Mouse (Mus musculus) liver, embryonic 14.5 days (tissue): ENCODE results near the gene Clcnkb. TPM values are rescaled to one million over a fixed set of nuclear protein-coding genes. Genes with fewer than 3 reads are reported as not detected.

Experiments used
- ATAC-seq: fragments of 200-750 bp; cut with Nextera tagmentation; 2 replicates; pipeline ENCODE4 v1.8.0; 2017; ENCODE audit warnings: moderate number of reproducible peaks, mild to moderate bottlenecking, moderate library complexity; ENCODE audit not compliant: insufficient read depth
- DNase-seq, 3 experiments: peaks; one replicate each; pipeline ENCODE4 v3.0.0-alpha.2; 2012 to 2013; ENCODE audit warnings: low read depth in 3 of 3, low spot score in 3 of 3
- H3K27ac ChIP-seq: fragments of 300-500 bp; sonication (generic); 2 replicates; pipeline ENCODE4 v1.5.1; 2014; ENCODE audit warnings: moderate library complexity, mild to moderate bottlenecking, control low read depth, inconsistent platforms
- H3K27me3 ChIP-seq: fragments of 300-500 bp; sonication (generic); 2 replicates; pipeline ENCODE4 v1.6.1; 2014; ENCODE audit warnings: mild to moderate bottlenecking, low read length, moderate library complexity; ENCODE audit not compliant: control insufficient read depth, insufficient read depth
- H3K36me3 ChIP-seq: fragments of 300-500 bp; sonication (generic); replicated peaks from 2 replicates; pipeline ENCODE4 v1.6.1; 2014; ENCODE audit warnings: low read depth; ENCODE audit not compliant: control insufficient read depth, insufficient read depth
- H3K4me1 ChIP-seq, 2 experiments: fragments of 200-500 bp in 1 of 2; fragments of 300-500 bp in 1 of 2; sonication (generic) in 1 of 2; replicated peaks; 2 replicates each; pipeline ENCODE4 v1.6.1; 2012 to 2014; ENCODE audit warnings: antibody characterized with exemption in 1 of 2, inconsistent platforms in 1 of 2, low read length in 1 of 2; ENCODE audit not compliant: control insufficient read depth in 2 of 2, insufficient read depth in 2 of 2
- H3K4me2 ChIP-seq: fragments of 300-500 bp; sonication (generic); 2 replicates; pipeline ENCODE4 v1.6.1; 2014; ENCODE audit warnings: low read depth, mild to moderate bottlenecking, control low read depth, moderate library complexity
- H3K4me3 ChIP-seq, 2 experiments: fragments of 200-500 bp in 1 of 2; fragments of 300-500 bp in 1 of 2; sonication (generic) in 1 of 2; 2 replicates each; pipeline ENCODE4 v1.5.1; 2012 to 2014; ENCODE audit warnings: low read depth in 2 of 2, low read length in 2 of 2, mild to moderate bottlenecking in 2 of 2, control low read depth in 1 of 2, inconsistent platforms in 1 of 2, moderate library complexity in 1 of 2; ENCODE audit not compliant: insufficient read depth in 1 of 2
- H3K9ac ChIP-seq: fragments of 300-500 bp; sonication (generic); replicated peaks from 2 replicates; pipeline ENCODE4 v1.6.1; 2014; ENCODE audit warnings: mild to moderate bottlenecking, control low read depth, moderate library complexity
- H3K9me3 ChIP-seq: fragments of 300-500 bp; sonication (generic); 2 replicates; pipeline ENCODE4 v1.6.1; 2016; ENCODE audit warnings: low read length, mixed read lengths; ENCODE audit not compliant: control insufficient read depth
- CTCF ChIP-seq: IDR thresholded peaks from 2 replicates; pipeline ENCODE4 v1.5.1; 2016; ENCODE audit warnings: antibody characterized with exemption, low read depth, control low read depth
- EP300 ChIP-seq: IDR thresholded peaks from 2 replicates; pipeline ENCODE4 v1.6.1; 2016; ENCODE audit warnings: antibody characterized with exemption, low read depth
- WGBS: fragments of 180-500 bp; shearing (Covaris S2); extraction: QIAGEN DNeasy Blood & Tissue Kit; methylation state at CpG from one replicate; pipeline ENCODE4 v1.1.7; 2014; ENCODE audit not compliant: insufficient replicate concordance; 5-methylcytosine and 5-hydroxymethylcytosine counted together
- polyA plus RNA-seq, 2 experiments: library from polyadenylated mRNA; depleted of rRNA in 1 of 2; stranded (reverse) in 1 of 2; unstranded in 1 of 2; fragments of >200 nt; fragmentation: Nextera tagmentation in 1 of 2; extraction: Ambion mirVana in 1 of 2; gene quantifications; 2 replicates each; pipeline versions ENCODE4 v1.2.1 to v1.2.3; 2012 to 2014

Clcnkb gene
- polyA plus RNA-seq, 2 experiments = not detected

- peaks cover 9% of the 10 kb centered on the region for H3K36me3 ChIP-seq
- no peak for DNase-seq
- no peaks in the 10 kb centered on the region for H3K4me1 ChIP-seq
- no peak overlapping the region for H3K27ac ChIP-seq
- no peak overlapping the region for H3K9ac ChIP-seq
- H3K27me3 ChIP-seq = no peaks in the 10 kb centered on the region
- no peak overlapping the region for H3K4me3 ChIP-seq
- 65% methylated on average over 4 of the region's 4 CpGs for WGBS
- TF ChIP-seq EP300 (no peak), CTCF (no peak)
- H3K9me3 ChIP-seq = no peaks in the 10 kb centered on the region
- no peak for ATAC-seq
- H3K4me2 ChIP-seq = no peak overlapping the region
Measured at GRCm38 (mm10) chr4:141460481-141460880, 44.7 kb upstream of the Clcnkb start.

GRCm38 (mm10) chr4:141459766-141460165 lies 44.0 kb upstream of the Clcnkb start:
- Histone ChIP-seq H3K4me1 (no peaks in the 10 kb centered on the region), H3K27me3 (no peaks in the 10 kb centered on the region), H3K27ac (no peak overlapping the region), H3K9me3 (no peaks in the 10 kb centered on the region), H3K36me3 (peaks cover 4% of the 10 kb centered on the region; the same call in 1 of the 2 replicates), H3K4me2 (no peak overlapping the region), H3K4me3 (no peak overlapping the region), H3K9ac (no peak overlapping the region)
- 82% methylated on average over 9 of the region's 9 CpGs for WGBS
- ATAC-seq (no peak), DNase-seq (no peak)
- TF ChIP-seq CTCF (no peak), EP300 (no peak)

GRCm38 (mm10) chr4:141458888-141459287 lies 43.1 kb upstream of the Clcnkb start:
- Histone ChIP-seq H3K4me3 (no peak overlapping the region), H3K9ac (no peak overlapping the region), H3K27me3 (no peaks in the 10 kb centered on the region), H3K4me1 (no peaks in the 10 kb centered on the region), H3K9me3 (no peaks in the 10 kb centered on the region), H3K4me2 (no peak overlapping the region), H3K27ac (no peak overlapping the region), H3K36me3 (no peaks in the 10 kb centered on the region)
- 81% methylated on average over 3 of the region's 3 CpGs for WGBS
- ATAC-seq (no peak), DNase-seq (no peak)
- TF ChIP-seq EP300 = no peak
- TF ChIP-seq CTCF = no peak

- Histone ChIP-seq H3K9ac (no peak overlapping the region), H3K4me1 (no peaks in the 10 kb centered on the region), H3K36me3 (no peaks in the 10 kb centered on the region; the same call in 1 of the 2 replicates), H3K4me2 (no peak overlapping the region), H3K9me3 (no peaks in the 10 kb centered on the region), H3K27me3 (no peaks in the 10 kb centered on the region), H3K27ac (no peak overlapping the region), H3K4me3 (no peak overlapping the region)
- WGBS = 58% methylated on average over 7 of the region's 7 CpGs
- no peak for TF ChIP-seq CTCF
- no peak for TF ChIP-seq EP300
- no peak for ATAC-seq
- DNase-seq = no peak
Measured at GRCm38 (mm10) chr4:141458236-141458635, 42.4 kb upstream of the Clcnkb start.

GRCm38 (mm10) chr4:141456193-141456938 lies 40.6 kb upstream of the Clcnkb start:
- ATAC-seq (no peak), DNase-seq (no peak)
- H3K27me3 ChIP-seq = no peaks in the 10 kb centered on the region
- no peak overlapping the region for H3K27ac ChIP-seq
- H3K9ac ChIP-seq = no peak overlapping the region
- no peaks in the 10 kb centered on the region for H3K4me1 ChIP-seq
- TF ChIP-seq EP300 (no peak), CTCF (no peak)
- H3K4me3 ChIP-seq = no peak overlapping the region
- no peaks in the 10 kb centered on the region; the same call in 1 of the 2 replicates for H3K36me3 ChIP-seq
- 76% methylated on average over 14 of the region's 14 CpGs for WGBS
- H3K4me2 ChIP-seq = no peak overlapping the region
- H3K9me3 ChIP-seq = no peaks in the 10 kb centered on the region
